Mouse (Mus musculus) liver, embryonic 14.5 days (tissue): ENCODE results near the gene Psapl1.

Experiments
- CTCF ChIP-seq: IDR thresholded peaks from 2 replicates; pipeline ENCODE4 v1.5.1; 2016; ENCODE audit warnings: antibody characterized with exemption, low read depth, control low read depth
- EP300 ChIP-seq: IDR thresholded peaks from 2 replicates; pipeline ENCODE4 v1.6.1; 2016; ENCODE audit warnings: antibody characterized with exemption, low read depth

- TF ChIP-seq CTCF (no peak), EP300 (no peak)
Observed at GRCm38 (mm10) chr5:36220105-36220504, 16.3 kb downstream of the Psapl1 start.
